Mouse (Mus musculus): ENCODE measurements around the gene Nav3. TPM values are rescaled to one million over a fixed set of nuclear protein-coding genes. Genes with fewer than 3 reads are reported as not detected.
"Not testable (repeated sequence)": the region's sequence is repeated elsewhere in the genome, so short reads cannot be mapped to it uniquely, and the experiment has no call there.

Gene Nav3
- polyA plus RNA-seq, 1 experiment from 2014 or later: 5.7 TPM

- Histone ChIP-seq H3K27me3 (no peaks in the 10 kb centered on the region), H3K9ac (no peak overlapping the region), H3K4me1 (no peaks in the 10 kb centered on the region), H3K4me3 (no peak overlapping the region), H3K4me2 (replicated peaks) (no peak overlapping the region), H3K27ac (no peak overlapping the region), H3K36me3 (no peaks in the 10 kb centered on the region), H3K9me3 (no peaks in the 10 kb centered on the region)
- no peak for ATAC-seq (ENCODE audit: insufficient number of reproducible peaks, insufficient read depth, low FRiP score, low TSS enrichment)
- 86% methylated on average over 3 of the region's 3 CpGs for WGBS
Measured at GRCm38 (mm10) chr10:110022100-110022499, 433.9 kb downstream of the Nav3 start.

DNA sequence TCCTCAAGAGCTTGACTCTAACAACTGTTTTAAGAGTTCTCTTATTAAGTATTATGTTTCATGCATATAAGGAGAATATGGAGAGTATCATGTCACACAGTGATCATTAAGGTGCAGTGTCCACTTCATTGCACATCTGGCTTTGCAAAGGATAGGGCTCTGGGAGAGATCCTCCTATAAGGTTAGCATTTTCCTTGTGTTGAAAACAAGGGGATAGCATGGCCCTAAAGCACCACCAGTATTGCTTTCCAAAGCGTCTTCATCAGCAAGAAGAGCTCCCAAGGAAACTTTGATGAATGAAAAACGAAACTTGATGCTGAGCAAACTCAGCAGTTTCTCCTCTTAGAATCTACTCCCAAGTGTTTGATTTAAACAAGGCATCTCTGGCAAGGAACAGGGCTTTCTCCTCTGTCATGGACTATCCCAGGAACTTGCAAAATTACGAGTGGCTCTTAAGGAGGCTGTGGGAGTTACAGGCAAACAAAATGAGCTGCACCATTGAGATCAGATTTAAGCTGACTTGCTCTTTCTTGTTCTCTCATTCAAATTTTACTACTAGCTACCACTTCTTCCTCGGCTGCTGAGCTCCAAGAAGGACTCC is 436.6 kb downstream of the Nav3 start:
- Histone ChIP-seq H3K4me2 (replicated peaks) (no peak overlapping the region), H3K36me3 (no peaks in the 10 kb centered on the region), H3K27me3 (no peaks in the 10 kb centered on the region), H3K9me3 (no peaks in the 10 kb centered on the region), H3K4me3 (no peak overlapping the region), H3K27ac (no peak overlapping the region), H3K9ac (no peak overlapping the region), H3K4me1 (no peaks in the 10 kb centered on the region)
- 59% methylated on average over 4 of the region's 4 CpGs for WGBS
- no peak for ATAC-seq (ENCODE audit: insufficient number of reproducible peaks, insufficient read depth, low FRiP score, low TSS enrichment)

DNA sequence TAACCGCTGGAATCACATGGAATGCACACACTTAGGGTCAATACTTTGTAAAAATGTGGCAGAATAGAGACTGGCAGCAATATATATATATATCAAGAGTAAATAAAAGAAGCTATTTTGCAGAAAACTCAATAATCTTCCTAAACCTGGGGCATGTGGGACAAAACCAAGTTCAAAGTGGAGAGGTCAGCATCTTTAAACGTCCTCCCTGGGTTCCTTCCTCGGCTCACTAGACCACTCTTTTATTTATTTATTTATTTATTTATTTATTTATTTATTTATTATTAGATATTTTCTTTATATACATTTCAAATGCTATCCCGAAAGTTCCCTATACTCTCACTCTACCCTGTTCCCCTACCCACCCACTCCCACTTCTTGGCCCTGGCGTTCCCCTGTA is 454.7 kb downstream of the Nav3 start:
- H3K27ac ChIP-seq; H3K4me3 ChIP-seq; H3K9ac ChIP-seq; H3K9me3 ChIP-seq; H3K4me2 ChIP-seq (replicated peaks); H3K27me3 ChIP-seq; H3K4me1 ChIP-seq; H3K36me3 ChIP-seq: not testable (repeated sequence)
- whole genome bisulfite sequencing: 77% methylated on average over 5 of the region's 5 CpGs
- 0 out of 2 replicates have a peak, but pooled peaks have one; percentile 35 for ATAC-seq (ENCODE audit: insufficient number of reproducible peaks, insufficient read depth, low FRiP score, low TSS enrichment)

DNA sequence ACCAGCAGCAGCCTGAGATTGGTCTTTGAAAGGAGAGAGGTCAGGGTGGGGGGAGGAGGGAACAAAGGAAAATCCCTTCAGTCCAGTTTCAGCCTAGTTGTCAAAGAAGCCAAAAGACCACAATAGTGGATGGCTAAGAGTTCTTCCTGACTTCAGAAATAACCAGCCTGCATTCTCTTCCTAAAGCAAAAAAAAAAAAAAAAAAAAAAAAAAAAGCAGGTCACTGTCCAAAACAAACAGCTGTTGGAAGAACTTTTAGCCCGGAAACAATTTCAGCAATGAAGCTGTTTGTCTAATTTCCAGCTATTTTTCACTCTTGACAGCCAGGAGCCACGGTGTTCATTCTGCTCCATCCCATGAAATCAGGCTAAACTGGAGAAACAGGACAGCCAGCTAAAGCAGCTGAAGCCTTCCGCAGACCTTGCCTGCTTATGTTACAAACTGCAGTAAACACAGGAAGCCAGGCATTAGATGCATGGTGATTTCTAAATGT is 455.2 kb downstream of the Nav3 start:
- Histone ChIP-seq H3K4me3 (no peak overlapping the region), H3K27ac (no peak overlapping the region), H3K4me2 (replicated peaks) (0 out of 2 replicates have a peak overlapping the region, but pooled peaks have one; percentile 7), H3K4me1 (no peaks in the 10 kb centered on the region), H3K9me3 (no peaks in the 10 kb centered on the region), H3K27me3 (no peaks in the 10 kb centered on the region), H3K9ac (no peak overlapping the region), H3K36me3 (no peaks in the 10 kb centered on the region)
- WGBS: 17% methylated on average over 3 of the region's 3 CpGs
- no peak for ATAC-seq (ENCODE audit: insufficient number of reproducible peaks, insufficient read depth, low FRiP score, low TSS enrichment)

DNA sequence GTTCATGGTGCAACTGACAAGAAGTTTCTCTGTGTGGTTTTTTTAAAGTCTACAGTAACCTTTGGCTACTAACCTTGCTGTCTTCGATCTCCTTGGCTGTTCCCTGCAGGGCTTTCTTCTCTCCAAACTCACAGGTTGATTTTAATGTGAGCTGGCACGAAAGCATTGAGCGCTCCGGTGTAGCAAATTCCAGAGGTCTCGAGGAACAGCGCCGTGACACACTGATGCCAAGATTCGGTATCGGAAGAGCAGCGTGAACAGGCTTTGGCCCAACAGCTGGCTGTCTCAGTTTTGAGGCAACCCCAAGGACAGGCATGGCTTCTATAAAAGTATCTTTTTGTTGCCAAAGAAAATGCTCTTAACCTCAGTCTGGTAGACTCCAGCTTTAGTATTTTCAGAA is 456.1 kb downstream of the Nav3 start:
- H3K9me3 ChIP-seq: no peaks in the 10 kb centered on the region
- no peaks in the 10 kb centered on the region for H3K27me3 ChIP-seq
- ATAC-seq (ENCODE audit: insufficient number of reproducible peaks, insufficient read depth, low FRiP score, low TSS enrichment): no peak
- 42% methylated on average over 10 of the region's 10 CpGs for WGBS
- no peak overlapping the region for H3K9ac ChIP-seq
- no peak overlapping the region for H3K4me3 ChIP-seq
- no peaks in the 10 kb centered on the region for H3K4me1 ChIP-seq
- H3K27ac ChIP-seq: 0 out of 2 replicates have a peak overlapping the region, but pooled peaks have one; percentile 17
- peak overlapping the region; percentile 16; the same call in 1 of the 2 replicates for H3K4me2 ChIP-seq (replicated peaks)
- no peaks in the 10 kb centered on the region for H3K36me3 ChIP-seq

GRCm38 (mm10) chr10:109994302-109994701 is 461.7 kb downstream of the Nav3 start:
- no peak overlapping the region for H3K4me2 ChIP-seq (replicated peaks)
- H3K27ac ChIP-seq: no peak overlapping the region
- H3K36me3 ChIP-seq: no peaks in the 10 kb centered on the region
- H3K4me3 ChIP-seq: no peak overlapping the region
- H3K27me3 ChIP-seq: no peaks in the 10 kb centered on the region
- ATAC-seq (ENCODE audit: insufficient number of reproducible peaks, insufficient read depth, low FRiP score, low TSS enrichment): no peak
- no peak overlapping the region for H3K9ac ChIP-seq
- no peaks in the 10 kb centered on the region for H3K4me1 ChIP-seq
- WGBS: 75% methylated on average over 5 of the region's 5 CpGs
- no peaks in the 10 kb centered on the region for H3K9me3 ChIP-seq

DNA sequence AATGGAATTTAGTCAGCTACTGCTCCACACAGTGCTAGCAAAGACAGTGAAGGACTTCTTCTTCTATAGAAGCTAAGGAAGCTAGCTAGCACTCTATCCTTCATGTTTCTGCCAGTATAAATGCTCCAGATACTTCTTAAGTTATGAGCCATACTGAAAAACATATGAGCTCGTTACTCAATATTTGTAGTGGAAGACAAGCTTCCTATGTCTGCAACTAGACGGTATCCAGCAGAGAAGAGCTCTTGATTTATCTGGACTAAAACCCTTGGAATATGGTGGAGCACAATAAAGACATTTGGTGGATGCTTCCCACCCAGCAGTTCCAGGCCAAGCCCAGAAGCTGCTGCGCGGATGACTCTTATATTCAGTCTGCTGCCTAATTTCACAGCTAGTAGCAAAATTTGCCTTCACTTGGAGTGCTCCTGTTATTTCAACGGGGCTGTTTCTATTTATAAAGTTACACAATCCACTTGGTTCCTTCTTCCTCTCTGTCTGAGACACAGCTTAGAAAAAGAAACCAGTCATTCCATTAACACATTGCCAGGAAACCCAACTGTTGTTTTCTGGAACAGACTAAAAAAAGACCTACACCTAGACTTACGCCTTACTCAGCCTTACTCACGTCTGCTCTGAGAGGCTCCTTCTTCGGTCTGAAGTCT is 470.0 kb downstream of the Nav3 start:
- no peaks in the 10 kb centered on the region for H3K27me3 ChIP-seq

DNA sequence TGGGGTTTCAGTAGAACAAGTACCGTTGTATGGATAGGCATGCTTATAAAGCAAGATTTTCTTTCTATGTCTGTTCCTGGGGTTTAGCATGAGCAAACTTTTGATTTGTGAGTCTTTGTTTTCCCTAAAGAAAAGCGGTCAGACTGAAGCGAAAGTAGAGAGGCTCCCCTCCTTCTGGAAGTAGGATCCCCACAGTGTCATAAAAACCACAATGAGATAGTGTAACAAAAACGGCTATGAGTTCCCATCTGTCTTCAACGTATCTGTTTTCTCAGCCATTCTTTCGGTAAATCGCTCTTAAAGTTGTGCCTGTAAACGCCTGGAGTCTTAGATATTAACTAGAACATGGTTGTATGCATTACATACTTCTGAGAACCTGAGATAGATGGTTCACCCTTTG is 479.7 kb downstream of the Nav3 start:
- no peak overlapping the region for H3K9ac ChIP-seq
- no peaks in the 10 kb centered on the region for H3K9me3 ChIP-seq
- ATAC-seq (ENCODE audit: insufficient number of reproducible peaks, insufficient read depth, low FRiP score, low TSS enrichment): no peak
- H3K4me1 ChIP-seq: no peaks in the 10 kb centered on the region
- no peak overlapping the region for H3K4me2 ChIP-seq (replicated peaks)
- H3K27me3 ChIP-seq: no peaks in the 10 kb centered on the region
- H3K27ac ChIP-seq: no peak overlapping the region
- no peaks in the 10 kb centered on the region for H3K36me3 ChIP-seq
- WGBS: 83% methylated on average over 8 of the region's 8 CpGs
- no peak overlapping the region for H3K4me3 ChIP-seq

More for the DNA sequence above, 470.0 kb downstream of the Nav3 start:
- H3K36me3 ChIP-seq: no peaks in the 10 kb centered on the region
- H3K9ac ChIP-seq: no peak overlapping the region
- ATAC-seq (ENCODE audit: insufficient number of reproducible peaks, insufficient read depth, low FRiP score, low TSS enrichment): no peak
- no peak overlapping the region for H3K4me3 ChIP-seq
- no peak overlapping the region for H3K4me2 ChIP-seq (replicated peaks)
- H3K27ac ChIP-seq: no peak overlapping the region
- WGBS: 79% methylated on average over 8 of the region's 8 CpGs
- no peaks in the 10 kb centered on the region for H3K4me1 ChIP-seq
- no peaks in the 10 kb centered on the region for H3K9me3 ChIP-seq

DNA sequence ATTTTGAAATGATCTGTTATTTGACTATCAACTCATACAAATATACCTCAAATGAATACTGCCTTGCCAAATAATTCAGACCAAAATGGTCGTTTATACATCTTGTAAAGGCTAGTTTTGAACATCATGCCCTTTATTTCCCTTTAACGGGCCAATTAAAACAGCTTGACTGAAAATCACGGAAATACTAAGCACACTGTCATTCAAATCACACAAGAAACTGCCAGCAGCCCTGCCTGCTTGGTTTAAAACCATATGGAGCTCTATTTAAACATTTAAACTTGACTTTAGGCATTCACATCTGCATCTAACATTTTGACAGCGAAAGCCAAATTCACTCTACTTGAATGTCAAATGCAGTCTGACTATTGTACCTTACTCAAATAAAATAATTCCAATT is 481.8 kb downstream of the Nav3 start:
- 68% methylated on average over 4 of the region's 4 CpGs for WGBS
- Histone ChIP-seq H3K27me3 (no peaks in the 10 kb centered on the region), H3K27ac (no peak overlapping the region), H3K36me3 (no peaks in the 10 kb centered on the region), H3K4me3 (no peak overlapping the region), H3K4me2 (replicated peaks) (no peak overlapping the region), H3K9ac (no peak overlapping the region), H3K9me3 (no peaks in the 10 kb centered on the region), H3K4me1 (no peaks in the 10 kb centered on the region)
- no peak for ATAC-seq (ENCODE audit: insufficient number of reproducible peaks, insufficient read depth, low FRiP score, low TSS enrichment)

DNA sequence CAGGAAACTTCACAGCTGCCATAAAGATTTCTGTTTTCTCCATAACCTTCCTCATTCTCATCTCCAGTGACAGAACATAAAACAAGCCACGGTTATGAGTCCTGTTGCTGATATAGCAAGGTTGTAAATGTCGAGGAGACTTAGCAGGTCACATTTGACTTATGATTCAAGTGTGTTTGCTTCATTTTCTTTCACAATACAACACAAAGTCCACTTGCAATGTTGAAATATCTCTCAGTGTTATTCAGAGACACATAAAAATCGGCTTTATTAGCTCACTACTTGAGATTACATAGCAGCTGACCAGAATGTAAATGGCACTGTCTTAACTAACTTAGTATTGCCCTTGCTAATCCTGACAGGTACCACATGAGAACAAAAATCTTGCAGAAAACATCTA is 482.5 kb downstream of the Nav3 start:
- no peak overlapping the region for H3K4me2 ChIP-seq (replicated peaks)
- WGBS: 78% methylated on average over 3 of the region's 3 CpGs

DNA sequence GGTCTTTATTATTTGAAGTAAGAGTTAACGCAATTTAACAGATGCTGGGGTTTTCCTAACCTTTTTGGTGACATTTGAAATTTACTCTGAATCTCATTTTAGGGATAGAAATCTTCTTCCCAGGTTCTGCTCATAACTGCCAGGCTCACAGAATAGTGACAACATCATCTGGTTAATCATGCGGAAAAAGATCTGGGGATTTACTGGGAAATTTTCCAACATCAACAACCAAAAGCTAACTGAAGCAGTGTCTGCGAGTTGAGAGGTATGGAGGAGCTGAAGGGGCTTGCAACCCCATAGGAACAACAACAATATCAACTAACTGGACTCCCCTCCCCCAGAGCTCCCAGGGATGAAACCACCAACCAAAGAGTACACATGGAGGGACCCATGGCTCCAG is 505.7 kb downstream of the Nav3 start:
- Histone ChIP-seq H3K9me3 (no peaks in the 10 kb centered on the region), H3K36me3 (no peaks in the 10 kb centered on the region), H3K4me3 (no peak overlapping the region), H3K9ac (no peak overlapping the region), H3K4me1 (no peaks in the 10 kb centered on the region), H3K4me2 (replicated peaks) (no peak overlapping the region), H3K27me3 (no peaks in the 10 kb centered on the region), H3K27ac (no peak overlapping the region)
- ATAC-seq (ENCODE audit: insufficient number of reproducible peaks, insufficient read depth, low FRiP score, low TSS enrichment): no peak
- 65% methylated on average over 3 of the region's 3 CpGs for WGBS

More for the DNA sequence above, 482.5 kb downstream of the Nav3 start:
- Histone ChIP-seq H3K4me1 (no peaks in the 10 kb centered on the region), H3K27me3 (no peaks in the 10 kb centered on the region), H3K4me3 (no peak overlapping the region), H3K36me3 (no peaks in the 10 kb centered on the region), H3K9me3 (no peaks in the 10 kb centered on the region), H3K9ac (no peak overlapping the region), H3K27ac (no peak overlapping the region)
- ATAC-seq (ENCODE audit: insufficient number of reproducible peaks, insufficient read depth, low FRiP score, low TSS enrichment): no peak

DNA sequence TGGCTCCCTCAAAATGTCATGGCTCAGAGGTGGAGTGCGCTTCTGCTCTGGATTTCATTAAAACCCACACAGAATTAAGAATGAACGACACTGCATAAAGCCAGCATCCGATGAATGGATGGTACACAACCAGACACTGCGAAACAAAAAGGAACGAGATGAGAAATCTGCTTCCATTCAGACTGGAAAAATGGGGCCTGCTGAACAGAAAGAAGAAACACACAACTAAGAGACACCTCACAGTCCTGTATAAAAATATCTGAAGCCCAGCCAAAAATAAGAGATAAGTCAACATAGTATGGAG is 526.7 kb downstream of the Nav3 start:
- H3K4me2 ChIP-seq (replicated peaks): no peak overlapping the region
- no peaks in the 10 kb centered on the region for H3K36me3 ChIP-seq
- 51% methylated on average over 5 of the region's 5 CpGs for WGBS
- H3K27me3 ChIP-seq: no peaks in the 10 kb centered on the region
- no peak overlapping the region for H3K4me3 ChIP-seq
- no peak overlapping the region for H3K27ac ChIP-seq
- ATAC-seq (ENCODE audit: insufficient number of reproducible peaks, insufficient read depth, low FRiP score, low TSS enrichment): no peak
- H3K9ac ChIP-seq: no peak overlapping the region
- H3K9me3 ChIP-seq: no peaks in the 10 kb centered on the region
- peaks cover 8% of the 10 kb centered on the region; the same call in 1 of the 2 replicates for H3K4me1 ChIP-seq
